Mouse (Mus musculus): Measurements from ENCODE around the gene Fkbp8.

DNA sequence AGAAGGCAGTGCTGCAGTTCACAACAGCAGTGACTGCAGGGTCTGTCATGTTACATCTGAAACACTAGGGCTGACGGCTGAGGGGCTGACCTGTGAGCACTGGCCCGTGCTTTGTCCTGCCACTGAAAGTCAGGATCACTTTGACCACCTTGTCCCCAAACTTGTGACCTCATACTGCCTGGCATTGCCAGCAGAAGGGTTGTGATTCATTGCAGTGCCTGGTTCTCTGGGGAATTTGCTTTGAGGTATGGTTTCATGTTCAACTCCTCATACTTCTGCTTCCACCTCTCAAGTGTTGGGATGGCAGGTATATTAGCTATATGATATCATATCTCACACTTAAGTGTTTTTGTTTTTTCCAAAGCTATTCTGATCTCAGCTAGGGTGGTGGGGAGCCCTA lies 8.2 kb downstream of the Fkbp8 start:
- no peak for TF ChIP-seq POLR2A (IDR thresholded peaks at IDR 0.05; ENCODE audit: low read depth, low read length)
- no peak for TF ChIP-seq ELF1 (IDR thresholded peaks at IDR 0.05; ENCODE audit: low read depth, low read length)
- TF ChIP-seq MAFK (IDR thresholded peaks at IDR 0.05; ENCODE audit: insufficient replicate concordance, low read length): no peak
- no peak for TF ChIP-seq EP300 (IDR thresholded peaks at IDR 0.05; ENCODE audit: low read length)
- no peak for TF ChIP-seq KAT2A (IDR thresholded peaks at IDR 0.05; ENCODE audit: insufficient replicate concordance, low read length)
- no peak for TF ChIP-seq RAD21 (IDR thresholded peaks at IDR 0.05; ENCODE audit: low read depth, low read length)
- TF ChIP-seq ZNF384 (IDR thresholded peaks at IDR 0.05; ENCODE audit: low read depth, low read length): no peak
- no peak for TF ChIP-seq NRF1 (IDR thresholded peaks at IDR 0.05; ENCODE audit: low read depth, low read length)
- TF ChIP-seq CHD1 (IDR thresholded peaks at IDR 0.05; ENCODE audit: low read depth, low read length): no peak
- no peak for TF ChIP-seq MEF2A (IDR thresholded peaks at IDR 0.05; ENCODE audit: borderline replicate concordance, low read depth, low read length)
